Comparison of ENCODE assay signal across 23 mouse cellular contexts in genomic region chr12:79956351-79956750, GRCm38 (mm10).
"Had no signal": no experiment of that assay in that cellular context is flagged by ENCODE, and none has a peak within 500 bp of the region (broad histone marks: within the 10 kb centered on the region; RNA-seq: fewer than 3 reads in every experiment).

No protein-coding gene starts in this region.

- DNase-seq: gastrocnemius, postnatal 10 days; gastrocnemius, postnatal 25 days; heart, postnatal 10 days; heart, postnatal 4 days; kidney, adult 18-20 months; kidney, adult 8-10 months; kidney, postnatal 10 days; kidney, postnatal 4 days; left cerebral cortex, postnatal 4 days had no signal

- H3K27me3 ChIP-seq: heart, embryonic 12.5 days; hindbrain, embryonic 12.5 days; intestine, embryonic 15.5 days; limb, embryonic 13.5 days; limb, embryonic 15.5 days had no signal

- H3K36me3 ChIP-seq: heart, embryonic 12.5 days; hindbrain, embryonic 10.5 days; hindbrain, embryonic 12.5 days; intestine, embryonic 15.5 days; limb, embryonic 13.5 days; limb, embryonic 15.5 days; liver, embryonic 12.5 days had no signal

- H3K4me3 ChIP-seq: heart, adult 2 months; heart, embryonic 12.5 days; hindbrain, embryonic 10.5 days; hindbrain, embryonic 12.5 days; intestine, embryonic 15.5 days; layer of hippocampus, adult 2 months; limb, embryonic 13.5 days; limb, embryonic 15.5 days; liver, embryonic 12.5 days had no signal

- H3K9ac ChIP-seq: heart, embryonic 12.5 days; hindbrain, embryonic 12.5 days; hindbrain, embryonic 14.5 days; intestine, embryonic 15.5 days; limb, embryonic 13.5 days; limb, embryonic 15.5 days; liver, embryonic 12.5 days; liver, embryonic 14.5 days had no signal

- H3K9me3 ChIP-seq: heart, embryonic 12.5 days; hindbrain, embryonic 10.5 days; hindbrain, embryonic 12.5 days; intestine, embryonic 15.5 days; limb, embryonic 13.5 days; limb, embryonic 15.5 days; liver, embryonic 12.5 days had no signal

- H3K4me2 ChIP-seq: heart, embryonic 12.5 days; hindbrain, embryonic 12.5 days; hindbrain, embryonic 14.5 days; intestine, embryonic 15.5 days; limb, embryonic 13.5 days; limb, embryonic 15.5 days; liver, embryonic 12.5 days had no signal

- H3K4me1 ChIP-seq: heart, embryonic 12.5 days; hindbrain, embryonic 12.5 days; liver, embryonic 12.5 days had no signal

- H3K27ac ChIP-seq: heart, adult 2 months; hindbrain, embryonic 10.5 days; hindbrain, embryonic 12.5 days; hindbrain, embryonic 14.5 days; intestine, embryonic 15.5 days; layer of hippocampus, adult 2 months; limb, embryonic 13.5 days; limb, embryonic 15.5 days; liver, embryonic 12.5 days; liver, embryonic 14.5 days had no signal

- ATAC-seq: hindbrain, embryonic 16.5 days; inflammation-experienced regulatory T-cells, adult 6 months; intestine, embryonic 15.5 days; intestine, postnatal 0 days; liver, embryonic 12.5 days had no signal
